Mouse (Mus musculus) left cerebral cortex, postnatal 10 days (tissue): Measurements from ENCODE around the gene Ppil4. TPM values are rescaled to one million over a fixed set of nuclear protein-coding genes. Genes with fewer than 3 reads are reported as not detected.

Experiments
- DNase-seq, 2 experiments: peaks; one replicate each; pipeline ENCODE4 v3.0.0; 2021 to 2022; ENCODE audit warnings: low spot score in 2 of 2, mixed read lengths in 1 of 2; ENCODE audit errors: extremely low spot score in 1 of 2
- intact Hi-C: fragments of 180-260 bp; cut with DNase I; formaldehyde crosslinking; loops from one replicate; pipeline ENCODE4 v1.15.1; 2025
- total RNA-seq, 2 experiments: library from RNA; stranded (reverse); gene quantifications; 2 replicates each; pipeline ENCODE4 v1.2.3; 2021

Ppil4 gene
- total RNA-seq, 2 experiments from 2014 or later: 34.5 to 35.2 TPM

GRCm38 (mm10) chr10:7819603-7820002, 26.9 kb downstream of the Ppil4 start:
- intact Hi-C loops: no loop called here

GRCm38 (mm10) chr10:7820171-7820570, 27.5 kb downstream of the Ppil4 start:
- intact Hi-C loops: no loop called here
- DNase-seq: no peak

More at GRCm38 (mm10) chr10:7819603-7820002, 26.9 kb downstream of the Ppil4 start:
- no peak for DNase-seq

- no peak for DNase-seq
- intact Hi-C loops: no loop called here
Observed at GRCm38 (mm10) chr10:7821981-7822380, 29.3 kb downstream of the Ppil4 start.

GRCm38 (mm10) chr10:7824663-7825280, 32.1 kb downstream of the Ppil4 start:
- DNase-seq: no peak
- intact Hi-C loops: no loop called here

GRCm38 (mm10) chr10:7825281-7825665, 32.6 kb downstream of the Ppil4 start:
- DNase-seq: no peak
- intact Hi-C loops: no loop called here

- DNase-seq: no peak
- intact Hi-C loops: no loop called here
Observed at GRCm38 (mm10) chr10:7826106-7826505, 33.4 kb downstream of the Ppil4 start.

- intact Hi-C loops: no loop called here
- no peak for DNase-seq
Observed at GRCm38 (mm10) chr10:7832171-7832676, 39.5 kb downstream of the Ppil4 start, which contains the start of gene Zc3h12d. TSS of gene Zc3h12d (plus strand) at chr10:7832470.

- DNase-seq: no peak
- intact Hi-C loops: no loop called here
Observed at GRCm38 (mm10) chr10:7833377-7834165, 40.9 kb downstream of the Ppil4 start.

GRCm38 (mm10) chr10:7834671-7835225, 42.1 kb downstream of the Ppil4 start:
- intact Hi-C loops: no loop called here
- DNase-seq: no peak

- DNase-seq: no peak
- intact Hi-C loops: no loop called here
Observed at GRCm38 (mm10) chr10:7836902-7837301, 44.2 kb downstream of the Ppil4 start.

- DNase-seq: no peak
- intact Hi-C loops: no loop called here
Observed at GRCm38 (mm10) chr10:7837446-7837845, 44.8 kb downstream of the Ppil4 start.

GRCm38 (mm10) chr10:7838036-7838435, 45.3 kb downstream of the Ppil4 start:
- no peak for DNase-seq
- intact Hi-C loops: no loop called here

- intact Hi-C loops: no loop called here
- no peak for DNase-seq
Observed at GRCm38 (mm10) chr10:7838874-7839421, 46.3 kb downstream of the Ppil4 start.

- DNase-seq: no peak
- intact Hi-C loops: no loop called here
Observed at GRCm38 (mm10) chr10:7839551-7840352, 47.1 kb downstream of the Ppil4 start.

- intact Hi-C loops: no loop called here
- no peak for DNase-seq
Observed at GRCm38 (mm10) chr10:7840353-7840733, 47.7 kb downstream of the Ppil4 start.

GRCm38 (mm10) chr10:7840785-7841184, 48.1 kb downstream of the Ppil4 start:
- DNase-seq: no peak
- intact Hi-C loops: no loop called here

- intact Hi-C loops: no loop called here
- peak in 1 of 2 experiments; percentile 56 for DNase-seq
Observed at GRCm38 (mm10) chr10:7841571-7842080, 48.9 kb downstream of the Ppil4 start.

- no peak for DNase-seq
- intact Hi-C loops: no loop called here
Observed at GRCm38 (mm10) chr10:7843181-7843580, 50.5 kb downstream of the Ppil4 start.

- DNase-seq: no peak
- intact Hi-C loops: no loop called here
Observed at GRCm38 (mm10) chr10:7844161-7844560, 51.5 kb downstream of the Ppil4 start.
